Mouse (Mus musculus): ENCODE measurements around the gene Hoxb2. TPM values are rescaled to one million over a fixed set of nuclear protein-coding genes. Genes with fewer than 3 reads are reported as not detected.

Hoxb2 gene
- total RNA-seq, 2 experiments from 2014 or later = 0.81 to 1.3 TPM

- DNase-seq (ENCODE audit: low spot score) = no peak
- intact Hi-C loops (cut with DNase I) = no loop called here
These were observed 2.6 kb upstream of the Hoxb2 start for GRCm38 (mm10) chr11:96347717-96348116.

GRCm38 (mm10) chr11:96348141-96348928 is 2.0 kb upstream of the Hoxb2 start:
- intact Hi-C loops (cut with DNase I) = no loop called here
- DNase-seq (ENCODE audit: low spot score) = no peak

GRCm38 (mm10) chr11:96348988-96349387 is 1.3 kb upstream of the Hoxb2 start:
- intact Hi-C loops (cut with DNase I) = no loop called here
- DNase-seq (ENCODE audit: low spot score) = no peak

GRCm38 (mm10) chr11:96349491-96350340 is 609 bp upstream of the Hoxb2 start:
- intact Hi-C loops (cut with DNase I) = loop anchor here (5.0 kb wide), 1 partner anchor 32 kb away; the partner anchor contains the start of gene Hoxb4
- DNase-seq (ENCODE audit: low spot score) = no peak

GRCm38 (mm10) chr11:96350791-96351190 is 466 bp downstream of the Hoxb2 start:
- DNase-seq (ENCODE audit: low spot score) = no peak
- intact Hi-C loops (cut with DNase I) = loop anchor here (5.0 kb wide), 1 partner anchor 33 kb away; the partner anchor contains the start of gene Hoxb4

GRCm38 (mm10) chr11:96351312-96351711 is 987 bp downstream of the Hoxb2 start:
- DNase-seq (ENCODE audit: low spot score) = no peak
- intact Hi-C loops (cut with DNase I) = loop anchor here (5.0 kb wide), 1 partner anchor 34 kb away; the partner anchor contains the start of gene Hoxb4

- intact Hi-C loops (cut with DNase I) = loop anchor here (5.0 kb wide), 1 partner anchor 35 kb away; the partner anchor contains the start of gene Hoxb4
- DNase-seq (ENCODE audit: low spot score) = no peak
These were observed 1.5 kb downstream of the Hoxb2 start for GRCm38 (mm10) chr11:96351831-96352230.

GRCm38 (mm10) chr11:96352691-96353521 is 2.6 kb downstream of the Hoxb2 start:
- intact Hi-C loops (cut with DNase I) = loop anchor here (5.0 kb wide), 1 partner anchor 36 kb away; the partner anchor contains the start of gene Hoxb4
- DNase-seq (ENCODE audit: low spot score) = no peak

- intact Hi-C loops (cut with DNase I) = loop anchor here (5.0 kb wide), 1 partner anchor 36 kb away; the partner anchor contains the start of gene Hoxb4
- DNase-seq (ENCODE audit: low spot score) = no peak
These were observed 3.2 kb downstream of the Hoxb2 start for GRCm38 (mm10) chr11:96353522-96353841.

GRCm38 (mm10) chr11:96353939-96354338 is 3.6 kb downstream of the Hoxb2 start:
- DNase-seq (ENCODE audit: low spot score) = no peak
- intact Hi-C loops (cut with DNase I) = loop anchor here (5.0 kb wide), 1 partner anchor 37 kb away; the partner anchor contains the start of gene Hoxb4

GRCm38 (mm10) chr11:96354376-96354775 is 4.1 kb downstream of the Hoxb2 start:
- no peak for DNase-seq (ENCODE audit: low spot score)
- intact Hi-C loops (cut with DNase I) = loop anchor here (5.0 kb wide), 1 partner anchor 37 kb away; the partner anchor contains the start of gene Hoxb4

GRCm38 (mm10) chr11:96354801-96355311 is 4.5 kb downstream of the Hoxb2 start:
- no peak for DNase-seq (ENCODE audit: low spot score)
- intact Hi-C loops (cut with DNase I) = loop anchor here (5.0 kb wide), 1 partner anchor 38 kb away; the partner anchor contains the start of gene Hoxb4

- intact Hi-C loops (cut with DNase I) = no loop called here
These were observed 13.5 kb downstream of the Hoxb2 start for GRCm38 (mm10) chr11:96363807-96364206.

GRCm38 (mm10) chr11:96365441-96366091 is 15.2 kb downstream of the Hoxb2 start, which contains the start of gene Hoxb1:
Gene Hoxb1, plus strand, starts transcription at chr11:96365752.
- DNase-seq (ENCODE audit: low spot score) = no peak
- intact Hi-C loops (cut with DNase I) = no loop called here

More at GRCm38 (mm10) chr11:96363807-96364206, 13.5 kb downstream of the Hoxb2 start:
- no peak for DNase-seq (ENCODE audit: low spot score)

- DNase-seq (ENCODE audit: low spot score) = no peak
- intact Hi-C loops (cut with DNase I) = no loop called here
These were observed 16.0 kb downstream of the Hoxb2 start for GRCm38 (mm10) chr11:96366092-96367041.

GRCm38 (mm10) chr11:96367141-96367540 is 16.8 kb downstream of the Hoxb2 start:
- no peak for DNase-seq (ENCODE audit: low spot score)
- intact Hi-C loops (cut with DNase I) = no loop called here

GRCm38 (mm10) chr11:96368686-96369085 is 18.4 kb downstream of the Hoxb2 start:
- DNase-seq (ENCODE audit: low spot score) = no peak
- intact Hi-C loops (cut with DNase I) = no loop called here

- intact Hi-C loops (cut with DNase I) = no loop called here
- no peak for DNase-seq (ENCODE audit: low spot score)
These were observed 18.8 kb downstream of the Hoxb2 start for GRCm38 (mm10) chr11:96369140-96369539.

Measured in heart, postnatal 25 days (tissue).